Comparison of ENCODE assay signal across 18 mouse cellular contexts in the genomic region with DNA sequence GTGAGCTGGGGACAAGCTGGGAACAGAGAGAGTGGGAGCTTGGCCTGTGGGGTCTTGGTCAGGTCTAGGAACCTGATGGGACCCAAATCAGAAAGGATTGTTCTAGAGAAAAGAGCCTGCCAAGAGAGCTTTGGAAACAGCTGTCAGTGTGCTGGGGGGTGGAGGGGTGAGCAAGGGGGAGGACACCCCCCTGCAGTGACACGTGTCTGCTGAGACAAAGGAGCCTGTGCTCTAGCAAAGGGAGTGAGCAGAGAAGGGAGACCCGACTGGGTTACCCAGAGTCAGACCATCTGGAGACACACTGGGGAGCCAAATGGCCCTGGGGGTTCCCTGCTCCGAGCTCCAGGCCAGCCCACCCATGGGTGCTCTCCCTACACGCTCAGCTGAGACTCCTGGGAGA. TPM values are rescaled to one million over a fixed set of nuclear protein-coding genes. Genes with fewer than 3 reads are reported as not detected.
DNase-seq lines count a peak whose midpoint lies in the region; ATAC-seq lines count a peak whose summit lies in the region.
"Had no signal": no experiment of that assay in that cellular context is flagged by ENCODE, and none has a peak within 500 bp of the region (broad histone marks: within the 10 kb centered on the region; RNA-seq: fewer than 3 reads in every experiment).

No protein-coding gene starts in this region.

- H3K4me3 ChIP-seq in heart, embryonic 10.5 days, result no peak overlapping the region
- no peak overlapping the region for H3K4me3 ChIP-seq in midbrain, embryonic 12.5 days
- H3K4me3 ChIP-seq in midbrain, embryonic 16.5 days (ENCODE audit: low read depth, low read length), result no peak overlapping the region
- H3K4me3 ChIP-seq in embryonic facial prominence, embryonic 14.5 days (ENCODE audit: low read depth, low read length), result no peak overlapping the region
- H3K4me3 ChIP-seq in hindbrain, embryonic 14.5 days (replicated peaks; ENCODE audit: low read length), result no peak overlapping the region
- H3K4me3 ChIP-seq: embryonic facial prominence, embryonic 12.5 days; intestine, embryonic 15.5 days; limb, embryonic 13.5 days had no signal

- H3K9me3 ChIP-seq in heart, embryonic 10.5 days, result no peaks in the 10 kb centered on the region
- no peaks in the 10 kb centered on the region for H3K9me3 ChIP-seq in midbrain, embryonic 12.5 days
- no peaks in the 10 kb centered on the region for H3K9me3 ChIP-seq in midbrain, embryonic 16.5 days (replicated peaks; ENCODE audit: control insufficient read depth, low read length, poor library complexity, severe bottlenecking)
- no peaks in the 10 kb centered on the region for H3K9me3 ChIP-seq in embryonic facial prominence, embryonic 14.5 days (ENCODE audit: control insufficient read depth, low read length)
- H3K9me3 ChIP-seq in hindbrain, embryonic 14.5 days (ENCODE audit: control insufficient read depth, low read length), result no peaks in the 10 kb centered on the region
- H3K9me3 ChIP-seq: embryonic facial prominence, embryonic 12.5 days; intestine, embryonic 15.5 days; limb, embryonic 13.5 days had no signal

- H3K36me3 ChIP-seq in heart, embryonic 10.5 days, result no peaks in the 10 kb centered on the region
- peaks cover 48% of the 10 kb centered on the region for H3K36me3 ChIP-seq in midbrain, embryonic 12.5 days
- peaks cover 30% of the 10 kb centered on the region for H3K36me3 ChIP-seq in midbrain, embryonic 16.5 days (ENCODE audit: control insufficient read depth, insufficient read depth, low read length)
- no peaks in the 10 kb centered on the region for H3K36me3 ChIP-seq in embryonic facial prominence, embryonic 14.5 days (ENCODE audit: control insufficient read depth, insufficient read depth, low read length)
- peaks cover 56% of the 10 kb centered on the region for H3K36me3 ChIP-seq in hindbrain, embryonic 14.5 days (replicated peaks; ENCODE audit: control insufficient read depth, insufficient read depth)
- H3K36me3 ChIP-seq: embryonic facial prominence, embryonic 12.5 days; intestine, embryonic 15.5 days; limb, embryonic 13.5 days had no signal

- H3K4me1 ChIP-seq in heart, embryonic 10.5 days, result peaks cover 24% of the 10 kb centered on the region; the same call in 1 of the 2 replicates
- peaks cover 6% of the 10 kb centered on the region for H3K4me1 ChIP-seq in midbrain, embryonic 12.5 days
- peaks cover 2% of the 10 kb centered on the region; the same call in 1 of the 2 replicates for H3K4me1 ChIP-seq in midbrain, embryonic 16.5 days (ENCODE audit: control insufficient read depth, insufficient read depth, low read length)
- no peaks in the 10 kb centered on the region for H3K4me1 ChIP-seq in embryonic facial prominence, embryonic 14.5 days (ENCODE audit: control insufficient read depth, insufficient read depth, low read length)
- H3K4me1 ChIP-seq in hindbrain, embryonic 14.5 days (replicated peaks; ENCODE audit: control insufficient read depth, insufficient read depth, low read length), result peaks cover 7% of the 10 kb centered on the region
- H3K4me1 ChIP-seq: embryonic facial prominence, embryonic 12.5 days; intestine, embryonic 15.5 days had no signal

- no peak for DNase-seq in heart, embryonic 10.5 days (ENCODE audit: low spot score)
- DNase-seq in heart, postnatal 36 days, result no peak
- DNase-seq in embryonic facial prominence, embryonic 14.5 days (ENCODE audit: low spot score), result peak; percentile 50
- DNase-seq in hindbrain, embryonic 14.5 days (ENCODE audit: low spot score), result no peak
- no peak for DNase-seq in gastrocnemius, postnatal 36 days
- no peak for DNase-seq in adrenal gland, postnatal 36 days
- DNase-seq: adrenal gland, postnatal 10 days; cerebellum, postnatal 36 days; heart, adult 11 months; kidney, postnatal 36 days; liver, postnatal 0 days; right cerebral cortex, adult 18-20 months had no signal

- H3K4me2 ChIP-seq in midbrain, embryonic 12.5 days (replicated peaks), result no peak overlapping the region
- no peak overlapping the region for H3K4me2 ChIP-seq in midbrain, embryonic 16.5 days (ENCODE audit: low read length)
- no peak overlapping the region for H3K4me2 ChIP-seq in embryonic facial prominence, embryonic 14.5 days (ENCODE audit: low read depth, low read length)
- no peak overlapping the region for H3K4me2 ChIP-seq in hindbrain, embryonic 14.5 days (replicated peaks)
- H3K4me2 ChIP-seq: embryonic facial prominence, embryonic 12.5 days; intestine, embryonic 15.5 days; limb, embryonic 13.5 days had no signal

- H3K27ac ChIP-seq in heart, embryonic 10.5 days, result peak overlapping the region; percentile 32; the same call in 1 of the 2 replicates
- H3K27ac ChIP-seq in midbrain, embryonic 12.5 days (replicated peaks), result 0 out of 2 replicates have a peak overlapping the region, but pooled peaks have one; percentile 7
- H3K27ac ChIP-seq in midbrain, embryonic 16.5 days (ENCODE audit: low read length), result no peak overlapping the region
- no peak overlapping the region for H3K27ac ChIP-seq in embryonic facial prominence, embryonic 14.5 days (replicated peaks; ENCODE audit: low read depth, low read length)
- H3K27ac ChIP-seq in hindbrain, embryonic 14.5 days, result peak overlapping the region; percentile 43
- H3K27ac ChIP-seq: embryonic facial prominence, embryonic 12.5 days; intestine, embryonic 15.5 days; limb, embryonic 13.5 days had no signal

- WGBS in heart, embryonic 10.5 days, result 53% methylated on average over 4 of the region's 4 CpGs
- WGBS in midbrain, embryonic 12.5 days, result 47% methylated on average over 4 of the region's 4 CpGs
- WGBS in midbrain, embryonic 16.5 days, result 45% methylated on average over 4 of the region's 4 CpGs
- 50% methylated on average over 1 of the region's 4 CpGs for WGBS in embryonic facial prominence, embryonic 14.5 days
- WGBS in hindbrain, embryonic 14.5 days, result 34% methylated on average over 4 of the region's 4 CpGs

- no peak for ATAC-seq in midbrain, embryonic 12.5 days (ENCODE audit: low FRiP score, low read depth)
- no peak for ATAC-seq in midbrain, embryonic 16.5 days
- peak; percentile 67 for ATAC-seq in embryonic facial prominence, embryonic 14.5 days (ENCODE audit: low read depth)
- no peak for ATAC-seq in hindbrain, embryonic 14.5 days (ENCODE audit: low FRiP score)
- ATAC-seq: intestine, embryonic 15.5 days; liver, postnatal 0 days had no signal

- no peak overlapping the region for H3K9ac ChIP-seq in midbrain, embryonic 12.5 days (replicated peaks)
- no peak overlapping the region for H3K9ac ChIP-seq in midbrain, embryonic 16.5 days (ENCODE audit: low read depth, low read length)
- H3K9ac ChIP-seq in embryonic facial prominence, embryonic 14.5 days (ENCODE audit: low read depth, low read length), result no peak overlapping the region
- H3K9ac ChIP-seq in hindbrain, embryonic 14.5 days, result no peak overlapping the region
- H3K9ac ChIP-seq: embryonic facial prominence, embryonic 12.5 days; intestine, embryonic 15.5 days; limb, embryonic 13.5 days; liver, postnatal 0 days had no signal

- intact Hi-C loops in heart, postnatal 36 days (cut with DNase I), result no loop called here
- intact Hi-C loops in gastrocnemius, postnatal 36 days (cut with DNase I), result no loop called here

- H3K27me3 ChIP-seq in heart, embryonic 10.5 days (ENCODE audit: insufficient read depth, poor library complexity, severe bottlenecking), result peaks cover 32% of the 10 kb centered on the region
- no peaks in the 10 kb centered on the region for H3K27me3 ChIP-seq in midbrain, embryonic 12.5 days
- no peaks in the 10 kb centered on the region for H3K27me3 ChIP-seq in midbrain, embryonic 16.5 days (ENCODE audit: control insufficient read depth, insufficient read depth, low read depth, low read length)
- H3K27me3 ChIP-seq in embryonic facial prominence, embryonic 14.5 days (replicated peaks; ENCODE audit: control insufficient read depth, insufficient read depth, low read length), result no peaks in the 10 kb centered on the region
- no peaks in the 10 kb centered on the region for H3K27me3 ChIP-seq in hindbrain, embryonic 14.5 days (ENCODE audit: control insufficient read depth, insufficient read depth, low read length)
- H3K27me3 ChIP-seq: embryonic facial prominence, embryonic 12.5 days; intestine, embryonic 15.5 days; limb, embryonic 13.5 days had no signal

RNA-seq across cellular contexts. Expression of a gene that starts 54.2 kb away (rescaled TPM):
- polyA plus RNA-seq in heart, embryonic 10.5 days (2016; fragmentation: Nextera tagmentation; extraction: Ambion mirVana), result 0.38 and 1.1 TPM in 2 replicates
- total RNA-seq in heart, postnatal 36 days (2021), result under 1 TPM in 1 of 2 experiments, not detected in 1; 0.24 TPM
- 17.7 and 22.5 TPM in 2 replicates for polyA plus RNA-seq in midbrain, embryonic 12.5 days (2016; fragmentation: Nextera tagmentation; extraction: Ambion mirVana)
- 22.2 and 26.1 TPM in 2 replicates for polyA plus RNA-seq in midbrain, embryonic 16.5 days (2015; fragmentation: Nextera tagmentation; extraction: Ambion mirVana)
- 1.1 and 1.6 TPM in 2 replicates for polyA plus RNA-seq in embryonic facial prominence, embryonic 14.5 days (2014; fragmentation: Nextera tagmentation; extraction: Ambion mirVana)
- 24.5 and 26.0 TPM in 2 replicates for polyA plus RNA-seq in hindbrain, embryonic 14.5 days (2014; fragmentation: Nextera tagmentation; extraction: Ambion mirVana)
- not detected for total RNA-seq in gastrocnemius, postnatal 36 days (2021)
- total RNA-seq in adrenal gland, postnatal 36 days (2021), result 1 to 10 TPM in 1 of 2 experiments, under 1 TPM in 1; 0.36 to 1.1 TPM
- polyA plus RNA-seq: liver, postnatal 0 days; spleen, adult 2 months had no signal

Comparison
In these comparisons a context has a peak if more than half of its experiments do, and no peak if none do; other contexts are left out.
1. H3K27ac ChIP-seq: peak in heart, embryonic 10.5 days (single experiment), midbrain, embryonic 12.5 days (single experiment) and hindbrain, embryonic 14.5 days (single experiment); none in midbrain, embryonic 16.5 days (single experiment) and embryonic facial prominence, embryonic 14.5 days (single experiment).